Mouse (Mus musculus) heart, postnatal 10 days (tissue): ENCODE data around the gene Ambp. TPM values are rescaled to one million over a fixed set of nuclear protein-coding genes. Genes with fewer than 3 reads are reported as not detected.

ENCODE experiments used
- DNase-seq, 2 experiments: peaks; one replicate each; pipeline ENCODE4 v3.0.0; 2021
- intact Hi-C: fragments of 180-260 bp; cut with DNase I; formaldehyde crosslinking; loops from one replicate; pipeline ENCODE4 v1.15.1; 2025
- total RNA-seq, 2 experiments: library from RNA; stranded (reverse); gene quantifications; 2 replicates each; pipeline ENCODE4 v1.2.3; 2021

Gene Ambp
- total RNA-seq, 2 experiments from 2014 or later = not detected

DNA sequence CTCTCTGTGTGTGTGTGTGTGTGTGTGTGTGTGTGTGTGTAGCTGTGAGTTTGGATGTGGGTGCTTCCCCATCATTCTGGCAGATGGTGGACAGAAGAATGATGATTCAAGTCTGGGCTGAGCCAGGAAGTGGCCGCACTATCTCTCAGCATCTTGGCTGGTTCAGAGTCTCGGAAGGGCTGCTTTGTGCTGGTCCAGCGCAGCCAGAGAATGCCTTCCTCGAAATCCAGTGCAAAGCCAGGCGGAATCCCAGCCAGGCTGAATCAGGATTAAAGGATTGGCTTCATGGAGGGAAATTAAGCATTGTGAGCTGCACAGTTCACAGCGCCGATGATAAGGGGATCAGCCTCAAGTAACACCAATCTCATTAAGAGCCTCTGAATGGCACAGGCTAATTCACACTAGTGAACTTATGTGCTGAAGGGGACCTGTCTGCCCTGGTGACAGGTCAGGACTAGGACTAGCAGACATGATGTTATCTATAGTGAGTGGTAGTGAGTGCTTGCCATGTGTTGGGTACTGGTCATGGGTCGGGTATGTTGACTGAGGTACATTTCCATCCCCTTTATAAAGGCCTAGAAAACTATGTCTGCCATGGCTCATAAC is 29.6 kb downstream of the Ambp start:
- no peak for DNase-seq
- intact Hi-C loops = no loop called here

GRCm38 (mm10) chr4:63118639-63119437 is 35.8 kb downstream of the Ambp start:
- intact Hi-C loops = loop anchor here (1.0 to 5.0 kb wide), 5 partner anchors 152 to 339 kb away; partner anchors contain the start of gene Zfp618
- peak; percentile 84 to 89 for DNase-seq

DNA sequence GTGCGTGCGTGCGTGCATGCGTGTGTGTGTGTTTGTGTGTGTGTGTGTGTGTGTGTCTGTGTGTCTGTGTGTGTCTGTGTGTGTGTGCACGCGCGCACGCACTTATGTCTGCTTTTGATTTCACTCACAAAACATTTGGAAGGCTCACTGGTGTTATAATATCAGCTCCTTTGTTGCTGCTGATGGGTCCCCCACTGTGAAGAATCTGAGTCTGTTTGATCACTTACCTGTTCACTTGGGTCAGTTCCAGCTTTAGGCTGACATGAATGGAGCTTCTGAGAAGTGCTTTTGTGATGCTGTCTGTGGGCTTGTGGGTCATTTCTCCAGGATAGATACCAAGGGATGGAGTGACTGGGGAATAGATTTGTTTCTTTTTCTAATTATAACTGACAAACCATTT is 48.9 kb downstream of the Ambp start:
- DNase-seq = no peak
- intact Hi-C loops = no loop called here

- intact Hi-C loops = no loop called here
- DNase-seq = no peak
Measured at GRCm38 (mm10) chr4:63102025-63102424, 52.6 kb downstream of the Ambp start.

DNA sequence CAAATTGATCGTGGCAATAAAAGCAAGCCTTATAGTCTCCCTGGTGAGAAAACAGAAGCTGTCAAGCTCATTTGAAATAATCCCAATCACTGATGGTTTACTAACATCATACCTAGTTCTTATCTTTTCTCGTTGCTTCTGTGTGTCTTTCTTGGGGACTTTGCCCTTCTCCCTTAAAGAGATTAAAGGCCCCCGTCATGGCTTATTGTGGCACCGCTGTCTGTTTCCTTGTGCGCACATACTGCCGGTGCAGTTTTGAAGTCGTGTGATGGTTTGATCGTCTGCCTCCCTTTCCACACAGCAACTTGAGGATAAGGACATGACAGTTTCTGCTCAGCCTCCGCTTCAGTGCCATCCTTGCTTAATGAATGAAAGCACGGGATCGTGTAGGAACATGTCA is 54.1 kb downstream of the Ambp start:
- intact Hi-C loops = no loop called here
- no peak for DNase-seq

DNA sequence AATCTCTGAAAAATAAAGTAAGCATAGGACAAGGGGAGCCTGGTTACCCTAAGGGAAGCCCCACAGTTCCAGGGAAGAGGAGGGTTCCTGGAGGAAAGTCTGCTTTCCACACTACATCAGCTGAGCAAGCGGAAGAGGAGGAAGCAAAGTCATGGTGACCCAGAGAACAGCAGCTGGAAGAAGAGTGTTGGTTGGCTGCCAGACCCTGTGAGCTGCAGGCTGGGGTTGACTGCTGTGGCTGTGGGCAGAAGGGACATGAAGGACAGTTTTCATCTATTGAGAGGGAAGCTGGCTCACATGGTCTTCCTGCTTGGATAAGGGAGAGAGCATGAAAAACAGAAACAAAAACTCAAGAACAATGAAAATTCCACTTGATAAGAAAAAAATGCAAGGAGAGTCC is 57.0 kb downstream of the Ambp start:
- intact Hi-C loops = no loop called here
- DNase-seq = peak; percentile 76 to 78

Other genes starting within 250 kb of the Ambp start
- 1 to 10 TPM; 4.5 to 5.8 TPM for gene Zfp618, start 189.2 kb downstream of the Ambp start, total RNA-seq
- gene Kif12, start 17.3 kb upstream of the Ambp start, total RNA-seq = not detected
- 1 to 10 TPM; 3.8 to 4.8 TPM for gene Col27a1, start 59.2 kb upstream of the Ambp start, total RNA-seq
- gene Orm1, start 189.8 kb upstream of the Ambp start, total RNA-seq = under 1 TPM in 1 of 2 experiments, not detected in 1; 0.35 TPM
- under 1 TPM in 1 of 2 experiments, not detected in 1; 0.60 TPM for gene Orm3, start 201.4 kb upstream of the Ambp start, total RNA-seq
- gene Orm2, start 207.7 kb upstream of the Ambp start, total RNA-seq = not detected
- 1 to 10 TPM; 5.4 to 6.1 TPM for gene Akna, start 248.6 kb upstream of the Ambp start, total RNA-seq